Mouse (Mus musculus) embryonic fibroblast, embryonic 13.5 days (primary cell): ENCODE results near the gene Tifab.

Source experiments
- CTCF ChIP-seq: IDR thresholded peaks from 2 replicates; pipeline ENCODE4 v1.5.1; 2011; ENCODE audit warnings: mild to moderate bottlenecking, control low read depth, low read length, moderate library complexity, borderline replicate concordance; ENCODE audit not compliant: insufficient read depth
- POLR2A ChIP-seq: IDR thresholded peaks from 2 replicates; pipeline ENCODE4 v1.6.1; 2011; ENCODE audit warnings: low read depth, mild to moderate bottlenecking, control low read depth, low read length, moderate library complexity

DNA sequence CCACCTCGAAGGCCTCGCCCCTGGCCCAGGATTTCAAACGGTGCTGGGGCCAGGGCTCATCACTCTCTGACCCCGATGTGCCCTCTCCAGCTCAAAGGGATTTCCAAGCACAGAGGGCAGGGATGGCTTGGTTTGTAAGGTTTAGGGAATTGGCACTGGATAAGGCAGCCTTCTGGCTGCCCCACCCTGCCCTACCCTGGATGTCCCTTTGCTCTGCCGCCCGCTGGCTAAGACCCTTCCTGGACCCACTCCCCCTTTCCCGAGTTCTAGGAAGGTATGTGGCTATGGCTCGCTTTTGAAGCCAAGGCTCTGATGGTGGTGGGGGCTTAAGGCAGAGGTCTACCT, 30.4 kb upstream of the Tifab start:
- TF ChIP-seq CTCF (no peak), POLR2A (no peak)
